Mouse (Mus musculus) mature B cell (primary cell): ENCODE results near the gene Bco1.

ENCODE experiments used
- in situ Hi-C: fragments of 300-500 bp; cut with MboI; formaldehyde crosslinking; loops from 2 replicates; pipeline ENCODE4 v1.14.3; 2019

Gene Bco1

GRCm38 (mm10) chr8:117148520-117148919 is 52.9 kb downstream of the Bco1 start:
- in situ Hi-C loops: no loop called here

- in situ Hi-C loops: no loop called here
Measured at GRCm38 (mm10) chr8:117156149-117156548, 60.5 kb downstream of the Bco1 start.

GRCm38 (mm10) chr8:117156866-117157768 is 61.5 kb downstream of the Bco1 start:
- in situ Hi-C loops: no loop called here

- in situ Hi-C loops: no loop called here
Measured at GRCm38 (mm10) chr8:117157769-117158091, 62.1 kb downstream of the Bco1 start.

- in situ Hi-C loops: no loop called here
Measured at GRCm38 (mm10) chr8:117158135-117158761, 62.6 kb downstream of the Bco1 start, which contains the start of gene Gan. Gene Gan, plus strand, starts transcription at chr8:117158135.

- in situ Hi-C loops: no loop called here
Measured at GRCm38 (mm10) chr8:117159031-117159430, 63.4 kb downstream of the Bco1 start.

GRCm38 (mm10) chr8:117164912-117165311 is 69.3 kb downstream of the Bco1 start:
- in situ Hi-C loops: no loop called here

GRCm38 (mm10) chr8:117165542-117165941 is 69.9 kb downstream of the Bco1 start:
- in situ Hi-C loops: no loop called here

GRCm38 (mm10) chr8:117166515-117166914 is 70.9 kb downstream of the Bco1 start:
- in situ Hi-C loops: no loop called here

GRCm38 (mm10) chr8:117167243-117167883 is 71.7 kb downstream of the Bco1 start:
- in situ Hi-C loops: no loop called here

- in situ Hi-C loops: no loop called here
Measured at GRCm38 (mm10) chr8:117168378-117168777, 72.7 kb downstream of the Bco1 start.

- in situ Hi-C loops: no loop called here
Measured at GRCm38 (mm10) chr8:117171826-117172225, 76.2 kb downstream of the Bco1 start.

- in situ Hi-C loops: no loop called here
Measured at GRCm38 (mm10) chr8:117172904-117173303, 77.2 kb downstream of the Bco1 start.

GRCm38 (mm10) chr8:117173690-117174089 is 78.0 kb downstream of the Bco1 start:
- in situ Hi-C loops: no loop called here

- in situ Hi-C loops: no loop called here
Measured at GRCm38 (mm10) chr8:117174536-117174935, 78.9 kb downstream of the Bco1 start.

- in situ Hi-C loops: no loop called here
Measured at GRCm38 (mm10) chr8:117176308-117176707, 80.7 kb downstream of the Bco1 start.

GRCm38 (mm10) chr8:117177236-117177635 is 81.6 kb downstream of the Bco1 start:
- in situ Hi-C loops: no loop called here

GRCm38 (mm10) chr8:117178039-117178438 is 82.4 kb downstream of the Bco1 start:
- in situ Hi-C loops: no loop called here

GRCm38 (mm10) chr8:117178676-117179075 is 83.0 kb downstream of the Bco1 start:
- in situ Hi-C loops: no loop called here

- in situ Hi-C loops: no loop called here
Measured at GRCm38 (mm10) chr8:117182746-117183145, 87.1 kb downstream of the Bco1 start.
